21 mouse cellular contexts compared by ENCODE assay signal in the genomic region with DNA sequence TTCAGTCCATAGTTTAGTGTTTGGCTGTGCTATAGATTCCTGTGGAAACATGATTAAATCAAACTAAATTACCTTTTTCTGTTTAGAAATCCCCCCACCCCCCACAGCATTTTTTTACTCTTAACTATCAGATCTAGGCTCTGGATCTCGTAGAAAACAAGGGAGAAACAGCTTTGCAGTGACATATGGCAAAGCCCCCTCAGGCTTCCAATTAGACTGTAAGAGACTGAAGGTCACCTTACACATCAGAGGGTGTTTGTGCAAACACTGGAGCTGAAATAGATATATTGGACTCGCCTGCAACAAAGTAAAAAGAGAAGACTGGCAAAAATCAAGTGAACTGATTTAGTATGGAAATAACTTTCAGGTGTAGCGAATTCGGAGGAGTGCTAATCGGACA.
"Had no signal": no experiment of that assay in that cellular context is flagged by ENCODE, and none has a peak within 500 bp of the region (broad histone marks: within the 10 kb centered on the region; RNA-seq: fewer than 3 reads in every experiment).

No protein-coding gene starts in this region.

- ATAC-seq: liver, embryonic 12.5 days; midbrain, embryonic 16.5 days had no signal

- H3K9ac ChIP-seq: limb, embryonic 13.5 days; liver, embryonic 12.5 days; liver, embryonic 15.5 days; lung, embryonic 15.5 days; stomach, embryonic 15.5 days had no signal

- H3K9me3 ChIP-seq: limb, embryonic 10.5 days; limb, embryonic 13.5 days; liver, embryonic 12.5 days; liver, embryonic 15.5 days; lung, embryonic 15.5 days; midbrain, embryonic 10.5 days; stomach, embryonic 15.5 days had no signal

- H3K27me3 ChIP-seq: limb, embryonic 13.5 days; liver, embryonic 12.5 days; liver, embryonic 15.5 days; lung, embryonic 15.5 days; megakaryocyte, embryonic 14.5 days; stomach, embryonic 15.5 days had no signal

- DNase-seq: kidney, adult 18-20 months; kidney, postnatal 25 days; layer of hippocampus, adult 9-11 months; liver; lung, adult 18-20 months; lung, postnatal 10 days; lung, postnatal 36 days; right cerebral cortex, postnatal 25 days; spleen, adult 18-20 months; thymus, postnatal 25 days had no signal

- H3K36me3 ChIP-seq: limb, embryonic 10.5 days; limb, embryonic 13.5 days; liver, embryonic 12.5 days; liver, embryonic 15.5 days; lung, embryonic 15.5 days; midbrain, embryonic 10.5 days; stomach, embryonic 15.5 days had no signal

- H3K27ac ChIP-seq: kidney, postnatal 0 days; layer of hippocampus, adult 2 months; limb, embryonic 10.5 days; limb, embryonic 13.5 days; liver, embryonic 12.5 days; liver, embryonic 15.5 days; lung, embryonic 15.5 days; midbrain, embryonic 10.5 days; stomach, embryonic 15.5 days had no signal

- H3K4me1 ChIP-seq: limb, embryonic 10.5 days; lung, embryonic 15.5 days; stomach, embryonic 15.5 days had no signal

- H3K4me3 ChIP-seq: layer of hippocampus, adult 2 months; limb, embryonic 10.5 days; limb, embryonic 13.5 days; liver, embryonic 12.5 days; liver, embryonic 15.5 days; lung, embryonic 15.5 days; megakaryocyte, embryonic 14.5 days; midbrain, embryonic 10.5 days; stomach, embryonic 15.5 days had no signal

- H3K4me2 ChIP-seq: limb, embryonic 13.5 days; liver, embryonic 12.5 days; liver, embryonic 15.5 days; lung, embryonic 15.5 days; stomach, embryonic 15.5 days had no signal
